Comparison of ENCODE assay signal across 13 mouse cellular contexts in the genomic region with DNA sequence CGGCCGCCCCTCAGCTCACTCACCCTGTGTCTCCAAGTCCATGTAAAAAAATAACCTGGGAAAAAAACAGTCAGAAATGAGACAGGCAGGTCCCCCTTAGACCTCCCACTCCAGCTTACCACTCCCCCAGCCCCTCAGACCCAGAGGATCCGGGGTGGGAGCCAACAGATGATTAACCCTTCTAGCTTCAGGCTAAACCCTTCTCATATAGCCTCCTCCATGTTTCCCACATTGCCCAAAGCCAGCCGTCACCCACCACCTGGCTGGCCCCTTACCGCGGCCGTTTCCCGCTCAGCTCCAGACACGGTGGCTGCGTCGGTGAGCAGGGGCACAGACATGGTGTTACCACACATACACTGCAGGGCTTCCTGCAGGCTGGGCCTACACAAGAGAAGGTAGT. TPM values are rescaled to one million over a fixed set of nuclear protein-coding genes. Genes with fewer than 3 reads are reported as not detected.
DNase-seq lines count a peak whose midpoint lies in the region; ATAC-seq and TF ChIP-seq lines count a peak whose summit lies in the region.
"Had no signal": no experiment of that assay in that cellular context is flagged by ENCODE, and none has a peak within 500 bp of the region (broad histone marks: within the 10 kb centered on the region; RNA-seq: fewer than 3 reads in every experiment).

No protein-coding gene starts in this region.

- TF ChIP-seq CTCF in midbrain, postnatal 0 days (IDR thresholded peaks at IDR 0.05): no peak

- H3K4me3 ChIP-seq in hindbrain, embryonic 15.5 days: no peak overlapping the region
- H3K4me3 ChIP-seq in hindbrain, embryonic 11.5 days (ENCODE audit: low read depth, low read length): no peak overlapping the region
- 0 out of 2 replicates have a peak overlapping the region, but pooled peaks have one; percentile 0 for H3K4me3 ChIP-seq in midbrain, embryonic 12.5 days
- H3K4me3 ChIP-seq in midbrain, postnatal 0 days (ENCODE audit: low read depth, low read length): no peak overlapping the region
- peak overlapping the region; percentile 100 for H3K4me3 ChIP-seq in forebrain, embryonic 13.5 days
- H3K4me3 ChIP-seq in myocyte: peak overlapping the region; percentile 81

- no peak for DNase-seq in hindbrain, embryonic 11.5 days (ENCODE audit: low spot score)
- no peak for DNase-seq in midbrain, postnatal 0 days (ENCODE audit: low spot score)
- no peak for DNase-seq in ovary, postnatal 14 days (ENCODE audit: low spot score)
- DNase-seq: gastrocnemius, adult 2 months; heart, postnatal 36 days; layer of hippocampus, adult 9-11 months; lung, postnatal 10 days; right cerebral cortex, postnatal 4 days had no signal

- H3K4me1 ChIP-seq in hindbrain, embryonic 15.5 days (replicated peaks): peaks cover 29% of the 10 kb centered on the region
- peaks cover 4% of the 10 kb centered on the region; the same call in 1 of the 2 replicates for H3K4me1 ChIP-seq in hindbrain, embryonic 11.5 days (replicated peaks; ENCODE audit: control insufficient read depth, insufficient read depth, low read length)
- H3K4me1 ChIP-seq in midbrain, embryonic 12.5 days: peaks cover 28% of the 10 kb centered on the region
- peaks cover 8% of the 10 kb centered on the region; the same call in 1 of the 2 replicates for H3K4me1 ChIP-seq in midbrain, postnatal 0 days (ENCODE audit: insufficient read depth, low read length)
- H3K4me1 ChIP-seq in forebrain, embryonic 13.5 days: peaks cover 15% of the 10 kb centered on the region

- 0 out of 2 replicates have a peak overlapping the region, but pooled peaks have one; percentile 0 for H3K9ac ChIP-seq in hindbrain, embryonic 15.5 days
- H3K9ac ChIP-seq in hindbrain, embryonic 11.5 days (ENCODE audit: low read depth, low read length): no peak overlapping the region
- no peak overlapping the region for H3K9ac ChIP-seq in midbrain, embryonic 12.5 days (replicated peaks)
- H3K9ac ChIP-seq in midbrain, postnatal 0 days (replicated peaks; ENCODE audit: low read length, poor library complexity, severe bottlenecking): no peak overlapping the region; the same call in 1 of the 2 replicates
- no peak overlapping the region for H3K9ac ChIP-seq in forebrain, embryonic 13.5 days

- peaks cover 55% of the 10 kb centered on the region for H3K36me3 ChIP-seq in hindbrain, embryonic 15.5 days
- H3K36me3 ChIP-seq in hindbrain, embryonic 11.5 days (ENCODE audit: control insufficient read depth, insufficient read depth, low read length): peaks cover 27% of the 10 kb centered on the region
- H3K36me3 ChIP-seq in midbrain, embryonic 12.5 days: peaks cover 71% of the 10 kb centered on the region
- H3K36me3 ChIP-seq in midbrain, postnatal 0 days (ENCODE audit: insufficient read depth, low read length): peaks cover 49% of the 10 kb centered on the region
- H3K36me3 ChIP-seq in forebrain, embryonic 13.5 days (ENCODE audit: poor library complexity, severe bottlenecking): peaks cover 69% of the 10 kb centered on the region
- H3K36me3 ChIP-seq in myocyte (ENCODE audit: control insufficient read depth, insufficient read depth): peaks cover 9% of the 10 kb centered on the region

- H3K27me3 ChIP-seq in hindbrain, embryonic 15.5 days: no peaks in the 10 kb centered on the region
- H3K27me3 ChIP-seq in hindbrain, embryonic 11.5 days (ENCODE audit: control insufficient read depth, insufficient read depth, low read length): no peaks in the 10 kb centered on the region
- no peaks in the 10 kb centered on the region for H3K27me3 ChIP-seq in midbrain, embryonic 12.5 days
- no peaks in the 10 kb centered on the region for H3K27me3 ChIP-seq in midbrain, postnatal 0 days (ENCODE audit: insufficient read depth, low read length)
- no peaks in the 10 kb centered on the region for H3K27me3 ChIP-seq in forebrain, embryonic 13.5 days
- no peaks in the 10 kb centered on the region for H3K27me3 ChIP-seq in myocyte (ENCODE audit: control insufficient read depth, insufficient read depth, insufficient read length)
- H3K27me3 ChIP-seq: stomach, embryonic 15.5 days had no signal

- H3ac ChIP-seq in myocyte (ENCODE audit: control insufficient read depth, insufficient read length): no peak overlapping the region

- ATAC-seq in hindbrain, embryonic 15.5 days (ENCODE audit: low FRiP score, low read depth): no peak
- ATAC-seq in hindbrain, embryonic 11.5 days (ENCODE audit: low FRiP score): no peak
- no peak for ATAC-seq in midbrain, embryonic 12.5 days (ENCODE audit: low FRiP score, low read depth)
- no peak for ATAC-seq in midbrain, postnatal 0 days (ENCODE audit: low FRiP score)
- ATAC-seq in forebrain, embryonic 13.5 days: no peak

- no peaks in the 10 kb centered on the region for H3K9me3 ChIP-seq in hindbrain, embryonic 15.5 days
- H3K9me3 ChIP-seq in hindbrain, embryonic 11.5 days (ENCODE audit: control insufficient read depth, low read length): no peaks in the 10 kb centered on the region
- no peaks in the 10 kb centered on the region for H3K9me3 ChIP-seq in midbrain, embryonic 12.5 days
- no peaks in the 10 kb centered on the region for H3K9me3 ChIP-seq in midbrain, postnatal 0 days (ENCODE audit: low read length)
- H3K9me3 ChIP-seq in forebrain, embryonic 13.5 days (replicated peaks): no peaks in the 10 kb centered on the region
- H3K9me3 ChIP-seq: stomach, embryonic 15.5 days had no signal

- 88% methylated on average over 11 of the region's 11 CpGs for WGBS in hindbrain, embryonic 15.5 days
- WGBS in hindbrain, embryonic 11.5 days: 93% methylated on average over 11 of the region's 11 CpGs
- WGBS in midbrain, embryonic 12.5 days: 96% methylated on average over 11 of the region's 11 CpGs
- 88% methylated on average over 11 of the region's 11 CpGs for WGBS in midbrain, postnatal 0 days
- WGBS in forebrain, embryonic 13.5 days: 90% methylated on average over 11 of the region's 11 CpGs

- H3K27ac ChIP-seq in hindbrain, embryonic 15.5 days (replicated peaks): no peak overlapping the region
- no peak overlapping the region for H3K27ac ChIP-seq in hindbrain, embryonic 11.5 days (ENCODE audit: low read depth, low read length)
- H3K27ac ChIP-seq in midbrain, embryonic 12.5 days (replicated peaks): no peak overlapping the region
- no peak overlapping the region for H3K27ac ChIP-seq in midbrain, postnatal 0 days (ENCODE audit: low read depth, low read length)
- no peak overlapping the region for H3K27ac ChIP-seq in forebrain, embryonic 13.5 days
- H3K27ac ChIP-seq: gastrocnemius, adult 2 months; stomach, embryonic 15.5 days had no signal

- no peak for TF ChIP-seq POLR2A in myocyte (IDR thresholded peaks at IDR 0.05; ENCODE audit: insufficient read length, low read depth)

- H3K79me2 ChIP-seq in myocyte (ENCODE audit: control insufficient read depth, insufficient read depth): peaks cover 14% of the 10 kb centered on the region

- H3K4me2 ChIP-seq in hindbrain, embryonic 15.5 days: 0 out of 2 replicates have a peak overlapping the region, but pooled peaks have one; percentile 3
- H3K4me2 ChIP-seq in hindbrain, embryonic 11.5 days (replicated peaks; ENCODE audit: low read depth, low read length): no peak overlapping the region
- 0 out of 2 replicates have a peak overlapping the region, but pooled peaks have one; percentile 99 for H3K4me2 ChIP-seq in midbrain, embryonic 12.5 days (replicated peaks)
- no peak overlapping the region for H3K4me2 ChIP-seq in midbrain, postnatal 0 days (ENCODE audit: low read depth, low read length, poor library complexity, severe bottlenecking)
- H3K4me2 ChIP-seq in forebrain, embryonic 13.5 days: peak overlapping the region; percentile 99
- no peak overlapping the region for H3K4me2 ChIP-seq in myocyte (ENCODE audit: low read depth)

RNA-seq across cellular contexts. Expression of gene Lypla2, which starts 1.8 kb away (rescaled TPM):
- polyA plus RNA-seq in hindbrain, embryonic 15.5 days (2015; fragmentation: Nextera tagmentation; extraction: Ambion mirVana): 200 and 214 TPM in 2 replicates
- 143 and 150 TPM in 2 replicates for polyA plus RNA-seq in hindbrain, embryonic 11.5 days (2014; fragmentation: Nextera tagmentation; extraction: Ambion mirVana)
- 162 and 163 TPM in 2 replicates for polyA plus RNA-seq in midbrain, embryonic 12.5 days (2016; fragmentation: Nextera tagmentation; extraction: Ambion mirVana)
- total RNA-seq in midbrain, postnatal 0 days (2014; rRNA removed): 157 and 182 TPM in 2 replicates
- 212 and 227 TPM in 2 replicates for polyA plus RNA-seq in midbrain, postnatal 0 days (2015; fragmentation: Nextera tagmentation; extraction: Ambion mirVana)
- polyA plus RNA-seq in forebrain, embryonic 13.5 days (2015; fragmentation: Nextera tagmentation; extraction: Ambion mirVana): 163 and 173 TPM in 2 replicates
- 60.9 TPM for polyA plus RNA-seq in myocyte (2012; fragmentation: generic; extraction: Trizol)

RNA-seq across cellular contexts. Expression of gene Gale, which starts 7.1 kb away (rescaled TPM):
- 43.8 and 48.1 TPM in 2 replicates for polyA plus RNA-seq in hindbrain, embryonic 15.5 days (2015; fragmentation: Nextera tagmentation; extraction: Ambion mirVana)
- 27.9 and 28.1 TPM in 2 replicates for polyA plus RNA-seq in hindbrain, embryonic 11.5 days (2014; fragmentation: Nextera tagmentation; extraction: Ambion mirVana)
- 32.1 and 32.8 TPM in 2 replicates for polyA plus RNA-seq in midbrain, embryonic 12.5 days (2016; fragmentation: Nextera tagmentation; extraction: Ambion mirVana)
- total RNA-seq in midbrain, postnatal 0 days (2014; rRNA removed): 33.5 and 47.5 TPM in 2 replicates
- 36.7 and 41.6 TPM in 2 replicates for polyA plus RNA-seq in midbrain, postnatal 0 days (2015; fragmentation: Nextera tagmentation; extraction: Ambion mirVana)
- polyA plus RNA-seq in forebrain, embryonic 13.5 days (2015; fragmentation: Nextera tagmentation; extraction: Ambion mirVana): 28.7 and 33.6 TPM in 2 replicates
- polyA plus RNA-seq in myocyte (2012; fragmentation: generic; extraction: Trizol): 51.3 TPM

RNA-seq across cellular contexts. Expression of gene Pithd1, which starts 16.5 kb away (rescaled TPM):
- 63.6 and 66.4 TPM in 2 replicates for polyA plus RNA-seq in hindbrain, embryonic 15.5 days (2015; fragmentation: Nextera tagmentation; extraction: Ambion mirVana)
- polyA plus RNA-seq in hindbrain, embryonic 11.5 days (2014; fragmentation: Nextera tagmentation; extraction: Ambion mirVana): 60.6 and 62.5 TPM in 2 replicates
- polyA plus RNA-seq in midbrain, embryonic 12.5 days (2016; fragmentation: Nextera tagmentation; extraction: Ambion mirVana): 56.0 and 58.3 TPM in 2 replicates
- 61.6 and 67.9 TPM in 2 replicates for total RNA-seq in midbrain, postnatal 0 days (2014; rRNA removed)
- polyA plus RNA-seq in midbrain, postnatal 0 days (2015; fragmentation: Nextera tagmentation; extraction: Ambion mirVana): 90.5 and 101 TPM in 2 replicates
- polyA plus RNA-seq in forebrain, embryonic 13.5 days (2015; fragmentation: Nextera tagmentation; extraction: Ambion mirVana): 50.9 and 53.6 TPM in 2 replicates
- 35.2 TPM for polyA plus RNA-seq in myocyte (2012; fragmentation: generic; extraction: Trizol)

RNA-seq across cellular contexts. Expression of gene Hmgcl, which starts 24.3 kb away (rescaled TPM):
- 58.9 and 61.5 TPM in 2 replicates for polyA plus RNA-seq in hindbrain, embryonic 15.5 days (2015; fragmentation: Nextera tagmentation; extraction: Ambion mirVana)
- polyA plus RNA-seq in hindbrain, embryonic 11.5 days (2014; fragmentation: Nextera tagmentation; extraction: Ambion mirVana): 54.0 and 60.7 TPM in 2 replicates
- polyA plus RNA-seq in midbrain, embryonic 12.5 days (2016; fragmentation: Nextera tagmentation; extraction: Ambion mirVana): 52.7 and 54.1 TPM in 2 replicates
- 26.9 and 33.0 TPM in 2 replicates for total RNA-seq in midbrain, postnatal 0 days (2014; rRNA removed)
- polyA plus RNA-seq in midbrain, postnatal 0 days (2015; fragmentation: Nextera tagmentation; extraction: Ambion mirVana): 54.1 and 58.9 TPM in 2 replicates
- 56.2 and 57.1 TPM in 2 replicates for polyA plus RNA-seq in forebrain, embryonic 13.5 days (2015; fragmentation: Nextera tagmentation; extraction: Ambion mirVana)
- 44.1 TPM for polyA plus RNA-seq in myocyte (2012; fragmentation: generic; extraction: Trizol)

RNA-seq across cellular contexts. Expression of gene Fuca1, which starts 50.0 kb away (rescaled TPM):
- 63.5 and 72.8 TPM in 2 replicates for polyA plus RNA-seq in hindbrain, embryonic 15.5 days (2015; fragmentation: Nextera tagmentation; extraction: Ambion mirVana)
- polyA plus RNA-seq in hindbrain, embryonic 11.5 days (2014; fragmentation: Nextera tagmentation; extraction: Ambion mirVana): 44.5 and 50.4 TPM in 2 replicates
- polyA plus RNA-seq in midbrain, embryonic 12.5 days (2016; fragmentation: Nextera tagmentation; extraction: Ambion mirVana): 50.6 and 54.7 TPM in 2 replicates
- total RNA-seq in midbrain, postnatal 0 days (2014; rRNA removed): 37.8 and 38.8 TPM in 2 replicates
- 92.7 and 93.7 TPM in 2 replicates for polyA plus RNA-seq in midbrain, postnatal 0 days (2015; fragmentation: Nextera tagmentation; extraction: Ambion mirVana)
- 41.7 and 56.6 TPM in 2 replicates for polyA plus RNA-seq in forebrain, embryonic 13.5 days (2015; fragmentation: Nextera tagmentation; extraction: Ambion mirVana)
- 29.8 TPM for polyA plus RNA-seq in myocyte (2012; fragmentation: generic; extraction: Trizol)

Comparison
In these comparisons a context has a peak if more than half of its experiments do, and no peak if none do; other contexts are left out.
1. H3K4me2 ChIP-seq: peak in hindbrain, embryonic 15.5 days (single experiment), midbrain, embryonic 12.5 days (single experiment) and forebrain, embryonic 13.5 days (single experiment); none in hindbrain, embryonic 11.5 days (single experiment), midbrain, postnatal 0 days (single experiment) and myocyte (single experiment).
2. H3K4me3 ChIP-seq: peak in midbrain, embryonic 12.5 days (single experiment), forebrain, embryonic 13.5 days (single experiment) and myocyte (single experiment); none in hindbrain, embryonic 15.5 days (single experiment), hindbrain, embryonic 11.5 days (single experiment) and midbrain, postnatal 0 days (single experiment).